Mouse (Mus musculus): ENCODE data around the gene Cops3.

Cops3 gene

DNA sequence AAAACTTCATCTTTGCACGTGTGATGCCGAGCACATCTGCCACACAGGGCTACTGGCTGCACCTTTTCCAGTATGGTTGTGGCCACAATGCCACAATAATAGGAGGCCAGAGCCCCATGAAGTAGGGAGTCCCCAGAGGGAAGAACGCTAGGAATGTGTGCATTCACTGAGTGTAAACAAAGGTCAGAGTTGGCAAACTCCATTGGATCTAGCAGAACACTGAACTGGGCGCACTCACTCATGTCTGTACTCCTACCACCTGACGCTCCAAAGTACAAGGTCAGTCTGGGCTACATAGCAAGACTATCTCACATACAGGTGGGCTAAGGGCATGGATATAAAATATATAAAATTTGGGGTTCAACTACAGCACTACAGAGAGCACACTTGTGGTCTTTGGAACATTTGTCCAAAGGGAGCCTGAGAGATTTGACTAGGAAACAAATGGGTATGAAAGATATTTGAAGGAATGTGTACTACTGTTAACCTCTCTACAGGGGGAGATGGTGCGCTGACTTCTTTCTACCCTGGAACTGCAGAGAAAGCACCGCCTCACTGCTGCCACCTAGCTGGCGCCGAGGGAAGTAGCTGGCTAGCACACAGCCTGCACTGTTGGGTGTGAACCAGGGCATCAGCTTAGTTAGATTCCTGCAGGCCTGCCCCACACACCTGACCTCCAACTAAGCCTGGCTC is 61.3 kb downstream of the Cops3 start:
- peak; percentile 91 for DNase-seq (ENCODE audit: low read depth, low spot score)

DNA sequence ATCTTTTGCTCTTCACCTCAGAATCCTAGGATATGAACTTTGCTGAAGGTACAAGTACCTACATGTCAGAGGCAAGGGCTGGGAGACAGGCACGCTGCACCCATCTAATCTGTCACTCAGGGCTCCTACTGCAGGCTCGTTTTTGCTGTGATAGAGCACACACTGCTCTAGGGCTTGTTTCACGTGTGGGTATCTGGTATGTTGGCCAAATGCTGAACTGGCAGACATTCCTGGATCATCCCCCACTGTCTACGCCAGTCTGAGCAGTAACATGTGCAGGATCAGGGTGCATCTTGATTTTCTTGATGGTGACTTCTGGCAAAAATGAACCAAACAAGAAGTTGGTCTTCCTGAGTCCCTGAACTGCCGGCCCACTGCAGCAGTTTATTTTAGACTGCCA is 62.4 kb downstream of the Cops3 start:
- no peak for DNase-seq (ENCODE audit: low read depth, low spot score)

DNA sequence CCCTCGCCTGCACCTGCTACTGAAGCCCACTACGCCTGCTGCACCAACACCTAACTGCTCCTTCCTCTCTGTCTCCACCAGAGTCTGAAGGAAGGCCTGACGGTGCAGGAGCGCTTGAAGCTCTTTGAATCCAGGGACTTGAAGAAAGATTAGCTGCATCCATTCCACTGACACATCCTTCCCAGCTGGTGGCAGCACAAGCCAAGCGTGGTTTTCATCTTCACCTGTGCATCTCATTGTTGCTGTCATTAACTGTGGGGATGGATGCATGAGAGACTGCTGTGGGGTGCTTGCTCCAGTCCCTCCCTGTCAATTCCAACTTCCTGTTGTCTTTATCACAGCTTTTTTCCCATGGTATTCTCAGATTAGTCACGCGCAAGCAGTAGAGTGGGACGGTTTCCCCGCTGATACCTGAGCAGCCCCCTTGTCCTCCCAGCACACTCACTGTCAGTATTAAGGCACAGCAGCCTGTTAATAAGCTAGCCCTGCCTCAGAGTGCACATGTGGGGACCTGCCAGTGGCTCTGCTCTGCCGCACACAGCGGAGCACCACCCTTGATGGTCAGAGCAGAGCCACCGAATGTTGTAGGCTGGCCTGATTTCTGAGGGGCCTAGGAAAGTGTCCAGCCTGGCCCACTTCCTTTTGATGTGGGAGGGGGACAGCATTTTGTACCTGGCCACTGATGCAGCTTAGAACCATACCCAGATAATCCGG is 64.0 kb downstream of the Cops3 start:
- DNase-seq (ENCODE audit: low read depth, low spot score): no peak

DNA sequence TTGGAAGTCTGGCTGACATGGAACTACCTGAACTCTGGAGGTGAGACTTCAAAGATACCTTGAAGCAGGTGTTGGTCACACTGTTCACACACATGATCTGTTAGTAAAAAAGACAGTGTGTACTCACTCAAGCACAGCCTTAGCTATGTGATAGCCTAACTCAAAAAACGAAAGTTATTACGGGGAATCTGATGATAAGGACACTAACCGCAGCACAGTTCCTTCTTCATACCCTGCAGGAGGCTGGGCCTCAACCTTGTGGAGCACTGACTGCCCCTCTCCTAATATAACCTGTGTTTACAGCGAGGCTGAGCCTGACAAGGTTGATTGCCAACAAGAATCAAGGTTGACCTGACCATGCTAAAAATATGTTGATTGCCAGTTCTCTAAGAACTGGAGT is 65.1 kb downstream of the Cops3 start:
- DNase-seq (ENCODE audit: low read depth, low spot score): no peak

DNA sequence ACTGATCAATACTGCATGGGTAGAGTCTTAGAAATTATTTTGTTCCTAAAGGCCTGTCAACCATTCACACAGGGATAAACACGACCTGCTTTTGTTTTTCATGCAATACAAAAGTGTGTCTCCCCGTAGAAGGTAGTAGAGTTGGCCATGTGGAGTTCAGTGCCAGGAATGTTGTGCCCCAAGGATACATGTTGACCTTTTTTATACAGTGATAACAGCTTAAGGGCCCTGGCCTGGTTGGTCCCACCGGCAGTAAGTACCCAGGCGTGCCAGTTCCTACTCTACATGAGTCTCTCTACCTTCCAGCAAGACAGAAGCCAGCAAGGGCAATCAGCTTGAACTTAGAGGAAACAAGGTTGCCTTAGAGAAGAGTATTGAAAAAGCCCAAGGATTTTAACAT is 66.7 kb downstream of the Cops3 start:
- DNase-seq (ENCODE audit: low read depth, low spot score): no peak

DNA sequence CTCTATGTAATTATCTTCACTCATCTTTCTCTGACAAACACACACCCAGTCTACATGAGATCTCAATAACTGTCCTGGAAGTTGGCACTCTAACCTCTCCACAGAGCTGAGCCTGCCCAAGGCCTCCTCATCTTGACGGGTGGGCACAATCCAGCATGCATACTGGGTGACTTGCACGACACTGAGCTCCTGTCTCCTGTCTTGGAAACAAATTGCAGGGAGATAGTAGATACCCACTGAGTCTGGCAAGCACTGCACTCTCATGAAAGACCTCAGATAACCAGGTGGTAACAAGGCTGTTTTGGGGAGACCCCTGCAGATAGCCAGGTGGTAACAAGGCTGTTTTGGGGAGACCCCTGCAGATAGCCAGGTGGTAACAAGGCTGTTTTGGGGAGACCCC is 67.3 kb downstream of the Cops3 start:
- DNase-seq (ENCODE audit: low read depth, low spot score): no peak

DNA sequence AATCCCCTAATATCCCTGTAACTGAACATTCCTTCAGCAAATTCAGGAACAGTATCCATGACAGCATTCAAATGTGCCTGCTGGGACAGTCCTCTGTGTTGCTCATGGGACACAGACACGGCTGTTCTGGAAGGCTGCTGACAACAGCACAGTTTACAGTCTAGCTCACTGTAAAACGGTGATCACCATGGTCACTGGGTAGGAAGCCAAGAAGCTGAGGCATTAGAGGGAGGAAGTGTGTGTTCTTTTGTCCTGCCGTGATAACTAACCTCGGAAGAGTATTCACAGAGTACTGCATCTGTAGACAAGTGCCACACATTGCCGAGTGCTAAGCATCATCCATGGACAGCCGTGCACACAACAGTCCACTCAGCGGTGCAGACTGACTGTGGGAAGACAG is 68.9 kb downstream of the Cops3 start:
- no peak for DNase-seq (ENCODE audit: low read depth, low spot score)

DNA sequence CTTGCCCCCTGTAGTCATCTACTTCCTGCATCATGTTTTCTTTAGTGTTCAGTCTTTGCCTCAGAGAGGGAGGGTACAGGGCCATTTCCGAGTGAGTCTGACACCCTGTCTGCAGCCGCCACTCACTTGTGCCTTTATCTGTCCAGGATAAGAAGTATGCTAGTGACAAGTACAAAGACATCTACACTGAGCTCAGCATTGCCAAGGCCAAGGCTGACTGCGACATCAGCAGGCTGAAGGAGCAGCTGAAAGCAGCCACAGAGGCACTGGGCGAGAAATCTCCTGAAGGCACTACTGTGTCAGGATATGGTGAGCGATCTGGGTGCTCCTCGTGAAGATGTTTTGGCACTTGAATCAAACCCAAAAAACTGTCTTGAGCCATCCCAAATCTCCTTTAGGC is 69.9 kb downstream of the Cops3 start:
- DNase-seq (ENCODE audit: low read depth, low spot score): no peak

DNA sequence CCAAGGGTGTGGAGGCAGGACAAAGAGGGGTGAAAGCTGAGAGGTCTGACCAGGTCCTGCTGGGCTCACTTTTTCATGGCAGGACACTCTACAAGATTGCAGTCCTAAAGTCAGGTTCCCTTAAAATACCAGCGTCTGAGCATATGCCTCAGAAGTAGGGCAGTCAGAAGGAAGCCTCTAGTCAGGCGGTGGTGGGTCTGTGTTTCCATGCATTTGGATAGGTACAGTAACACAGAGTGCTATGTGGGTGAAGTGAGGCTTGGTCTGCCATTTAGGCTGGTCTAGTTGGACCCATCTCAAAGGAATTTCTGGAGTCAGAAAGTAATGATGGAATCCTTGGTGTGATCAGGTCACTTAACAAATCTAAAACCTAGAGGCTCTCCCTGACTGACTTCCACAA is 70.3 kb downstream of the Cops3 start:
- DNase-seq (ENCODE audit: low read depth, low spot score): no peak

Data from R1 (cell line).